Mouse (Mus musculus): ENCODE data around the gene Cyfip2. TPM values are rescaled to one million over a fixed set of nuclear protein-coding genes. Genes with fewer than 3 reads are reported as not detected.

Gene Cyfip2
- total RNA-seq, 2 experiments from 2014 or later = 362 to 381 TPM

- DNase-seq (ENCODE audit: low spot score in 2 of 2) = no peak
These were observed 70.7 kb downstream of the Cyfip2 start for GRCm38 (mm10) chr11:46241985-46242384.

- DNase-seq (ENCODE audit: low spot score in 2 of 2) = no peak
These were observed 71.4 kb downstream of the Cyfip2 start for GRCm38 (mm10) chr11:46241150-46241673.

GRCm38 (mm10) chr11:46236976-46237375, 75.7 kb downstream of the Cyfip2 start:
- DNase-seq (ENCODE audit: low spot score in 2 of 2) = peak; percentile 57 to 64

- peak in 1 of 2 experiments; percentile 67 for DNase-seq (ENCODE audit: low spot score in 2 of 2)
These were observed 77.3 kb downstream of the Cyfip2 start, which contains the start of gene Fndc9 for GRCm38 (mm10) chr11:46235334-46235733. TSS of gene Fndc9 (plus strand) at chr11:46235531.

- peak; percentile 43 to 64 for DNase-seq (ENCODE audit: low spot score in 2 of 2)
These were observed 78.7 kb downstream of the Cyfip2 start for GRCm38 (mm10) chr11:46233966-46234365.

- no peak for DNase-seq (ENCODE audit: low spot score in 2 of 2)
These were observed 79.9 kb downstream of the Cyfip2 start for GRCm38 (mm10) chr11:46232803-46233202.

GRCm38 (mm10) chr11:46230184-46230583, 82.5 kb downstream of the Cyfip2 start:
- DNase-seq (ENCODE audit: low spot score in 2 of 2) = no peak

GRCm38 (mm10) chr11:46225345-46225744, 87.3 kb downstream of the Cyfip2 start:
- DNase-seq (ENCODE audit: low spot score in 2 of 2) = no peak

- DNase-seq (ENCODE audit: low spot score in 2 of 2) = no peak
These were observed 89.1 kb downstream of the Cyfip2 start for GRCm38 (mm10) chr11:46223575-46223974.

- no peak for DNase-seq (ENCODE audit: low spot score in 2 of 2)
These were observed 92.4 kb downstream of the Cyfip2 start for GRCm38 (mm10) chr11:46220211-46220610.

GRCm38 (mm10) chr11:46219380-46219779, 93.3 kb downstream of the Cyfip2 start:
- no peak for DNase-seq (ENCODE audit: low spot score in 2 of 2)

- no peak for DNase-seq (ENCODE audit: low spot score in 2 of 2)
These were observed 94.1 kb downstream of the Cyfip2 start for GRCm38 (mm10) chr11:46218584-46218983.

GRCm38 (mm10) chr11:46217686-46218085, 95.0 kb downstream of the Cyfip2 start:
- no peak for DNase-seq (ENCODE audit: low spot score in 2 of 2)

GRCm38 (mm10) chr11:46216669-46217068, 96.0 kb downstream of the Cyfip2 start:
- peak in 1 of 2 experiments; percentile 62 for DNase-seq (ENCODE audit: low spot score in 2 of 2)

- DNase-seq (ENCODE audit: low spot score in 2 of 2) = peak; percentile 63 to 68
These were observed 97.3 kb downstream of the Cyfip2 start for GRCm38 (mm10) chr11:46215354-46215753.

- DNase-seq (ENCODE audit: low spot score in 2 of 2) = no peak
These were observed 98.1 kb downstream of the Cyfip2 start for GRCm38 (mm10) chr11:46214368-46215230.

GRCm38 (mm10) chr11:46213844-46214243, 98.8 kb downstream of the Cyfip2 start:
- DNase-seq (ENCODE audit: low spot score in 2 of 2) = no peak

GRCm38 (mm10) chr11:46211858-46212257, 100.8 kb downstream of the Cyfip2 start:
- DNase-seq (ENCODE audit: low spot score in 2 of 2) = no peak

GRCm38 (mm10) chr11:46209884-46210283, 102.8 kb downstream of the Cyfip2 start:
- DNase-seq (ENCODE audit: low spot score in 2 of 2) = no peak

- DNase-seq (ENCODE audit: low spot score in 2 of 2) = no peak
These were observed 106.8 kb downstream of the Cyfip2 start for GRCm38 (mm10) chr11:46205639-46206409.

- DNase-seq (ENCODE audit: low spot score in 2 of 2) = no peak
These were observed 107.8 kb downstream of the Cyfip2 start for GRCm38 (mm10) chr11:46204841-46205240.

GRCm38 (mm10) chr11:46202547-46202887, 110.1 kb downstream of the Cyfip2 start:
- no peak for DNase-seq (ENCODE audit: low spot score in 2 of 2)
